Mouse (Mus musculus) testis, adult 2 months (tissue): ENCODE data around the gene Cc2d1a. TPM values are rescaled to one million over a fixed set of nuclear protein-coding genes. Genes with fewer than 3 reads are reported as not detected.

ENCODE experiments used
- H3K27ac ChIP-seq: fragments of 200-500 bp; 2 replicates; pipeline ENCODE4 v1.5.1; 2012; ENCODE audit warnings: low read depth, low read length; ENCODE audit not compliant: control insufficient read depth, insufficient read depth
- H3K27me3 ChIP-seq: fragments of 200-500 bp; 2 replicates; pipeline ENCODE4 v1.6.1; 2012; ENCODE audit warnings: mild to moderate bottlenecking, low read length, moderate library complexity; ENCODE audit not compliant: control insufficient read depth, insufficient read depth
- H3K36me3 ChIP-seq: fragments of 200-500 bp; 2 replicates; pipeline ENCODE4 v1.6.1; 2012; ENCODE audit warnings: mild to moderate bottlenecking, low read length; ENCODE audit not compliant: control insufficient read depth, insufficient read depth
- H3K4me1 ChIP-seq: fragments of 200-500 bp; 2 replicates; pipeline ENCODE4 v1.6.1; 2012; ENCODE audit warnings: low read length; ENCODE audit not compliant: control insufficient read depth, insufficient read depth
- H3K4me3 ChIP-seq: fragments of 200-500 bp; 2 replicates; pipeline ENCODE4 v1.5.1; 2012; ENCODE audit warnings: low read depth, mild to moderate bottlenecking, low read length, moderate library complexity, mixed read lengths; ENCODE audit not compliant: control insufficient read depth
- CTCF ChIP-seq: fragments of 200-500 bp; IDR thresholded peaks from 2 replicates; pipeline ENCODE4 v1.5.1; 2012; ENCODE audit warnings: low read depth, mild to moderate bottlenecking, inconsistent platforms, low read length, moderate library complexity; ENCODE audit not compliant: control insufficient read depth, insufficient read depth, insufficient replicate concordance
- POLR2A ChIP-seq: fragments of 200-500 bp; IDR thresholded peaks from 2 replicates; pipeline ENCODE4 v1.6.1; 2012; ENCODE audit warnings: low read depth, mild to moderate bottlenecking, inconsistent platforms, low read length, moderate library complexity; ENCODE audit not compliant: control insufficient read depth
- polyA plus RNA-seq: library from polyadenylated mRNA; depleted of rRNA; stranded (reverse); fragments of >200 nt; gene quantifications from 2 replicates; pipeline ENCODE4 v1.2.3, GENCODE M21; 2012

Gene Cc2d1a
- polyA plus RNA-seq, 1 experiment: 30.9 TPM

- TF ChIP-seq CTCF: no peak
- TF ChIP-seq POLR2A: no peak
- Histone ChIP-seq H3K4me1 (peaks cover 6% of the 10 kb centered on the region), H3K4me3 (peak overlapping the region; percentile 89), H3K27ac (peak overlapping the region; percentile 30), H3K36me3 (no peaks in the 10 kb centered on the region; the same call in 1 of the 2 replicates), H3K27me3 (no peaks in the 10 kb centered on the region)
These were observed 391 bp downstream of the Cc2d1a start for GRCm38 (mm10) chr8:84147324-84147766.

- Histone ChIP-seq H3K27me3 (no peaks in the 10 kb centered on the region), H3K27ac (no peak overlapping the region), H3K4me3 (no peak overlapping the region), H3K36me3 (no peaks in the 10 kb centered on the region; the same call in 1 of the 2 replicates), H3K4me1 (peaks cover 6% of the 10 kb centered on the region)
- TF ChIP-seq CTCF (no peak), POLR2A (no peak)
These were observed 3.0 kb downstream of the Cc2d1a start for GRCm38 (mm10) chr8:84144636-84145245.

GRCm38 (mm10) chr8:84140838-84141237, 6.9 kb downstream of the Cc2d1a start:
- Histone ChIP-seq H3K27ac (no peak overlapping the region), H3K36me3 (no peaks in the 10 kb centered on the region; the same call in 1 of the 2 replicates), H3K27me3 (no peaks in the 10 kb centered on the region), H3K4me1 (no peaks in the 10 kb centered on the region), H3K4me3 (no peak overlapping the region)
- no peak for TF ChIP-seq CTCF
- TF ChIP-seq POLR2A: no peak

- Histone ChIP-seq H3K4me3 (no peak overlapping the region), H3K27me3 (no peaks in the 10 kb centered on the region), H3K27ac (no peak overlapping the region), H3K4me1 (no peaks in the 10 kb centered on the region), H3K36me3 (no peaks in the 10 kb centered on the region; the same call in 1 of the 2 replicates)
- TF ChIP-seq CTCF: no peak
- no peak for TF ChIP-seq POLR2A
These were observed 9.9 kb downstream of the Cc2d1a start for GRCm38 (mm10) chr8:84137848-84138247.

- H3K36me3 ChIP-seq: no peaks in the 10 kb centered on the region; the same call in 1 of the 2 replicates
- peaks cover 4% of the 10 kb centered on the region for H3K4me1 ChIP-seq
- H3K27ac ChIP-seq: no peak overlapping the region
- TF ChIP-seq POLR2A (no peak), CTCF (no peak)
- H3K4me3 ChIP-seq: no peak overlapping the region
- no peaks in the 10 kb centered on the region for H3K27me3 ChIP-seq
These were observed 15.5 kb downstream of the Cc2d1a start for GRCm38 (mm10) chr8:84132225-84132624.

GRCm38 (mm10) chr8:84130806-84131205, 16.9 kb downstream of the Cc2d1a start:
- Histone ChIP-seq H3K4me3 (no peak overlapping the region), H3K36me3 (no peaks in the 10 kb centered on the region; the same call in 1 of the 2 replicates)
- no peak for TF ChIP-seq POLR2A
- TF ChIP-seq CTCF: no peak

GRCm38 (mm10) chr8:84128277-84128676, 19.5 kb downstream of the Cc2d1a start:
- no peaks in the 10 kb centered on the region for H3K36me3 ChIP-seq
- peak overlapping the region; percentile 48 for H3K4me3 ChIP-seq
- no peaks in the 10 kb centered on the region for H3K27me3 ChIP-seq
- no peak for TF ChIP-seq POLR2A
- peaks cover 4% of the 10 kb centered on the region for H3K4me1 ChIP-seq
- H3K27ac ChIP-seq: no peak overlapping the region

More at GRCm38 (mm10) chr8:84130806-84131205, 16.9 kb downstream of the Cc2d1a start:
- no peak overlapping the region for H3K27ac ChIP-seq
- H3K27me3 ChIP-seq: no peaks in the 10 kb centered on the region
- H3K4me1 ChIP-seq: peaks cover 4% of the 10 kb centered on the region

- TF ChIP-seq CTCF: no peak
- no peak for TF ChIP-seq POLR2A
- Histone ChIP-seq H3K27ac (no peak overlapping the region), H3K36me3 (no peaks in the 10 kb centered on the region), H3K4me3 (no peak overlapping the region), H3K27me3 (no peaks in the 10 kb centered on the region), H3K4me1 (peaks cover 4% of the 10 kb centered on the region)
These were observed 20.4 kb downstream of the Cc2d1a start for GRCm38 (mm10) chr8:84127202-84127901.
